Mouse (Mus musculus) forebrain, embryonic 15.5 days (tissue): ENCODE measurements around the gene Gps1. TPM values are rescaled to one million over a fixed set of nuclear protein-coding genes. Genes with fewer than 3 reads are reported as not detected.
"Not testable (repeated sequence)": the region's sequence is repeated elsewhere in the genome, so short reads cannot be mapped to it uniquely, and the experiment has no call there.

ENCODE experiments used
- ATAC-seq: fragments of 200-750 bp; cut with Nextera tagmentation; replicated peaks from 2 replicates; pipeline ENCODE4 v1.8.0; 2017; ENCODE audit warnings: mild to moderate bottlenecking, moderate TSS enrichment, moderate library complexity
- H3K27ac ChIP-seq: fragments of 300-500 bp; sonication (generic); replicated peaks from 2 replicates; pipeline ENCODE4 v1.5.1; 2015; ENCODE audit warnings: mild to moderate bottlenecking, inconsistent platforms
- H3K27me3 ChIP-seq: fragments of 300-500 bp; sonication (generic); 2 replicates; pipeline ENCODE4 v1.6.1; 2015; ENCODE audit warnings: inconsistent platforms
- H3K36me3 ChIP-seq: fragments of 300-500 bp; sonication (generic); 2 replicates; pipeline ENCODE4 v1.6.1; 2015; ENCODE audit warnings: mild to moderate bottlenecking, inconsistent platforms
- H3K4me1 ChIP-seq: fragments of 300-500 bp; sonication (generic); 2 replicates; pipeline ENCODE4 v1.6.1; 2015; ENCODE audit warnings: inconsistent platforms
- H3K4me2 ChIP-seq: fragments of 300-500 bp; sonication (generic); replicated peaks from 2 replicates; pipeline ENCODE4 v1.6.1; 2015; ENCODE audit warnings: mild to moderate bottlenecking, inconsistent platforms
- H3K4me3 ChIP-seq: fragments of 300-500 bp; sonication (generic); 2 replicates; pipeline ENCODE4 v1.5.1; 2015; ENCODE audit warnings: mild to moderate bottlenecking, inconsistent platforms
- H3K9ac ChIP-seq: fragments of 300-500 bp; sonication (generic); replicated peaks from 2 replicates; pipeline ENCODE4 v1.6.1; 2015; ENCODE audit warnings: mild to moderate bottlenecking, inconsistent platforms
- H3K9me3 ChIP-seq: fragments of 300-500 bp; sonication (generic); 2 replicates; pipeline ENCODE4 v1.6.1; 2016; ENCODE audit warnings: inconsistent platforms
- WGBS: fragments of 180-500 bp; shearing (Covaris S2); methylation state at CpG from one replicate; pipeline ENCODE4 v1.1.7; 2015; ENCODE audit warnings: mixed read lengths; 5-methylcytosine and 5-hydroxymethylcytosine counted together
- polyA plus RNA-seq: library from polyadenylated mRNA; unstranded; fragments of >200 nt; fragmentation: Nextera tagmentation; extraction: Ambion mirVana; gene quantifications from 2 replicates; pipeline ENCODE4 v1.2.1, GENCODE M21; 2015

Gene Gps1
- polyA plus RNA-seq, 1 experiment from 2014 or later: 287 TPM

- H3K4me3 ChIP-seq: peak overlapping the region; percentile 79
- H3K9me3 ChIP-seq: no peaks in the 10 kb centered on the region
- peaks cover 14% of the 10 kb centered on the region for H3K36me3 ChIP-seq
- no peaks in the 10 kb centered on the region for H3K27me3 ChIP-seq
- H3K4me1 ChIP-seq: peaks cover 42% of the 10 kb centered on the region
- H3K4me2 ChIP-seq: peak overlapping the region; percentile 94
- peak overlapping the region; percentile 83 for H3K9ac ChIP-seq
- peak overlapping the region; percentile 99 for H3K27ac ChIP-seq
- ATAC-seq: no peak
- 45% methylated on average over 4 of the region's 4 CpGs for WGBS
Measured at GRCm38 (mm10) chr11:120825289-120825863, 41.3 kb downstream of the Gps1 start.

DNA sequence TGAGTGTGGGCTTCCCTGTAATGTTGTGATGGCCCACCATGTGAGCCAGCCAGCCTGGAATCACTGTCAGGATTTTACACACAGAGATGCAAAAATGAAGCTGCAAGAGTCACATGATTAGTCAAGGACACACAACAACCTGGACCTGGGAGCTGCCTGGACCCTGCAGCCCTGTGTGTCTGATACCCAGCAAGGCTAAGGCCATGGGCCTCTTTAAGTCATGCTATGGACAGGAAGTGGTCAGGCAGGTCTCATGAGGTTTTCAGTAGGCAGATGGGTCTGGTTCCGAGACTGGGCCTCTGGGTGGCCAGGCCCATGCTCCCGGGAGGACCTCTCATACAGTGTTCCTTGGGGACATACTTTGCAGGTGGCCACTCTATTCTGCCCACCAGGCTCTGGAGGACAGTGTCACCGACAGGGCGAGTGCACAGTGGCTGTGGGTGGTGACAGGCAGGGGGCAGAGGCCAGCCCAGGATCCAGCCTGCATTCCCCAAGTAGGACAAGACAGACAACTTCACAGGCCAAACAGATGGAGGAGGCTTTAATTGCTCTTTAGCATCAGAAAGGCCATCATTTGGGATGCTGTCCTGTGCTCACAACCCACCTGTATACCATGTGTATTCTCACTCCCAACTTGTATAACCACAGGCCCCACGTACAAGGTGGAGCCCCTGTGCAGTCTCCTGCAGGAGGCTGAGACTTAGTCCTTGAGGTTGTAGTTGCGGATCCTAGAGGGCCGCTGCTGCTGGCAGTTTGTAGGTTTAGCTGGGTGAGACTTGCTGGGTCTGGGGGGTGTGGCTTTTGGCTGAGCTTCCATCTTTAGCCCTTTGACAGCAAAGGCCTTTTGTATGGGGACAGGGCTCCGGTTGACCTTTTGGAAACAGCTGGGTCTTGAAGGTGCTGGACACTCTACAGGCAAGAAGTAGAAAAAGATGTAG lies 42.2 kb downstream of the Gps1 start:
- H3K36me3 ChIP-seq: peaks cover 8% of the 10 kb centered on the region; the same call in 1 of the 2 replicates
- WGBS: 85% methylated on average over 8 of the region's 8 CpGs
- H3K4me1 ChIP-seq: peaks cover 35% of the 10 kb centered on the region
- H3K4me2 ChIP-seq: no peak overlapping the region
- H3K27me3 ChIP-seq: no peaks in the 10 kb centered on the region
- no peak for ATAC-seq
- H3K9ac ChIP-seq: no peak overlapping the region
- H3K9me3 ChIP-seq: no peaks in the 10 kb centered on the region
- H3K27ac ChIP-seq: peak overlapping the region; percentile 99
- no peak overlapping the region for H3K4me3 ChIP-seq

DNA sequence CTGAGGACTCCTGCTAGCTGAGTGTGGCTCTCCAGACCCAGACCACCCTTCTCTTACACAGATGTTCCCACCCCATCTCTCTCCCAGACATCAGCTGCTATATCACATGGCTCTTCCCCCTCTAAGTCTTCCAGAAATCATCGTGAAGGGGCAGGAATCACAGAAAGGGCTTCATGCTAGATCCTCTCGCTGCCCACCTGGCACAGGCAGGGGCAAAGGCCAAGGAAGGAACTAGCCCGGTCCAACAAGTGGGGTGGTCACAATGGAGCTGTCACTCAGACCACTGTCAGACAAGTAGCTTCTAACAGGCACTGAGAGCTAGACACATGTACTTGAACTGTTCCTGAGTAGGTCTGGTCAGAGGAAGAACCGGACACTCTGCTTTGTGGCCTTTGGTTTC lies 44.3 kb downstream of the Gps1 start:
- ATAC-seq: no peak
- Histone ChIP-seq H3K36me3 (no peaks in the 10 kb centered on the region; the same call in 1 of the 2 replicates), H3K4me3 (no peak overlapping the region), H3K4me2 (no peak overlapping the region), H3K9me3 (no peaks in the 10 kb centered on the region), H3K27me3 (no peaks in the 10 kb centered on the region), H3K27ac (no peak overlapping the region), H3K9ac (no peak overlapping the region), H3K4me1 (peaks cover 15% of the 10 kb centered on the region)
- 71% methylated on average over 4 of the region's 4 CpGs for WGBS

DNA sequence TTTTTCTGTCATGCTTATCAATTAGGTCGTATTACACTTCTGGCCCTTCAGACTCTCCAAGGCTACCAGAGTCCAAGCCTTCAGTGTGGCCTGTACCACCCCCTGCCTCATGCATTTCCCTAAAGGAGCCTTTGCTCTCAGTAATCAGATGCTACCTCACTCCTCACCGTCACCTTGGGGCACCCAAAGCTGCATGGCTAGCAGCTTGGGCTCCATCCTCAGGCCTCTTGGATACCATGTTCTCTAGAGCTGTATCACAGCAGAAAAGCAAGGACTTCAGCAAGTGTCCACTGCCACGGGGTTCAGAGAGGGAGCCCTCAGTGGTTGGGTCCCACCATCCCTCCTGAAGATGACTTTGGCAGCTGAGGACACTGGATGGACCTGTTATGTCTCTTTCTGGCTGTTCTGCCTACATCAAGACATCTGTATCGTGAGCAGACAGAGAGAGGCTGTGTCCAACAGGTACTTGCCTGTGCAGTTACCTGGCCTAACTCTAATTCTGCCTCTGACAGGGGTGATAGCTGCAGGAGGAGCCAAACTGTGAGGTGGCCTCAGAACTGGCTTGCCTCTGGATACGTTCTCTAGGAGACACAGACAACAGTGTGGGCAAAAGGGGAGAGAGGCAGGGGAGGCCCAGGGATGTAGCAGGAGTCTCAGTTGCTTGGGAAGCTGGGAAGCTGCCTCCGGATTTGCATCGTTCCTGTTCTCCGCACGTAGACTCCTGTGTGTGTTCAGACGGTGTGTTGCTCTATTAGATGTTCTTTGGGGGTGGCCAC lies 45.9 kb downstream of the Gps1 start:
- no peak overlapping the region for H3K9ac ChIP-seq
- peaks cover 26% of the 10 kb centered on the region for H3K4me1 ChIP-seq
- 89% methylated on average over 10 of the region's 10 CpGs for WGBS
- no peak overlapping the region for H3K4me2 ChIP-seq
- H3K9me3 ChIP-seq: no peaks in the 10 kb centered on the region
- no peaks in the 10 kb centered on the region for H3K27me3 ChIP-seq
- H3K27ac ChIP-seq: no peak overlapping the region
- ATAC-seq: no peak
- no peaks in the 10 kb centered on the region; the same call in 1 of the 2 replicates for H3K36me3 ChIP-seq
- no peak overlapping the region for H3K4me3 ChIP-seq

GRCm38 (mm10) chr11:120830686-120831085 lies 46.6 kb downstream of the Gps1 start:
- Histone ChIP-seq H3K27ac (no peak overlapping the region), H3K4me3 (no peak overlapping the region), H3K9me3 (no peaks in the 10 kb centered on the region), H3K27me3 (no peaks in the 10 kb centered on the region), H3K9ac (no peak overlapping the region), H3K4me1 (peaks cover 19% of the 10 kb centered on the region), H3K36me3 (no peaks in the 10 kb centered on the region; the same call in 1 of the 2 replicates), H3K4me2 (no peak overlapping the region)
- 91% methylated on average over 12 of the region's 12 CpGs for WGBS
- no peak for ATAC-seq

- Histone ChIP-seq H3K9ac (no peak overlapping the region), H3K4me2 (no peak overlapping the region), H3K27me3 (no peaks in the 10 kb centered on the region), H3K36me3 (no peaks in the 10 kb centered on the region), H3K4me1 (peaks cover 13% of the 10 kb centered on the region), H3K4me3 (no peak overlapping the region), H3K9me3 (no peaks in the 10 kb centered on the region), H3K27ac (no peak overlapping the region)
- 58% methylated on average over 3 of the region's 3 CpGs for WGBS
- no peak for ATAC-seq
Measured at GRCm38 (mm10) chr11:120831659-120832440, 47.8 kb downstream of the Gps1 start.

DNA sequence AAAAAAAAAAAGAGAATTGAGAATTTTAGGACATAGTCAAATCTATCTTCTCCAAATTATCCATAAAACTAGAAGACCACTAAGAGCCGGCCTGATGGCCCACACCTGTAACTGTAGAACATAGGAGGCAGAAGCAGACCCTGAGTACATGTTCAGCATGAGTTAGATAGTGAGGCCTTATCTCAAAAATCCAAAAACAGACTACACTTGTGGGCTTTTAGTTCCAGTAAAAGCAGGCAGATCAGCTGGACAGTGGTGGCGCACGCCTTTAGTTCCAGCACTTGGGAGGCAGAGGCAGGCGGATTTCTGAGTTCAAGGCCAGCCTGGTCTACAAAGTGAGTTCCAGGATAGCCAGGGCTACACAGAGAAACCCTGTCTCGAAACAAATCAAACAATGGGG lies 48.9 kb downstream of the Gps1 start:
- not testable (repeated sequence) for H3K4me3 ChIP-seq, H3K9me3 ChIP-seq, H3K27me3 ChIP-seq, H3K4me2 ChIP-seq, ATAC-seq, H3K36me3 ChIP-seq, H3K9ac ChIP-seq
- WGBS: 86% methylated on average over 5 of the region's 5 CpGs
- Histone ChIP-seq H3K4me1 (peaks cover 13% of the 10 kb centered on the region), H3K27ac (peak overlapping the region; percentile 71)

DNA sequence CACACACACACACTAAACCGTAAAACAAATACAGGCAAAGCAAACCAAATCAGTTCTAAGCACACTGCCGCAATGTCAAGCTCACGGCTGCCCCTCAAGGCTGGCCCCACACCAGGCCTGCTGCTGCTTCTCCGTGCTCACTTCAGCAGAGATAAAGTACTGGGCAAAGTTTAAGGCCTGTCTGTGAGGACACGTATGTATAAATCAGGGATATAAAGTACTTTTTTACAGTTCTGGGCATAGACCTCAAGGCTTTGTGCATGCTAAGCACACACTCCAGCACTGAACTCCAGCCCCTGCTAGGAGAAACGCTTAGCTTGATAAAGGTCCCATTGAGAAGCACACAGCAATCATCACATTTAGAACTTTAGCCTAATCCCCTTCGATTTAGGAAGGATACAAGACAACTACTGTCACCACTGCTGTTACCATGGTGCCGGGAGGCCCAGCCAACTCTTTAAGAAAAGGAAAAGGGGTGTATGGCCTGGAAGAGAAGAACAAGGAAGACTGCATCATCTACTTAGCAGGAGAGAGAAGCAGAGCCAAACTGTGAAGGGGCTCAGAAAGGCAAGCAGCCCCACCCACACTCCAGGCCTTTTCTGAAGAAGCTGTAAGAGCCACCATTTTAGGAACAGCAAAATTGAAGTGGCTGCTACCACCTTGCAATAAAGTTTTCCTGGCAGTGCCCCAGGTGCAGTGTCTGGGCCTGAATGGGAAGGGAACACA lies 49.6 kb downstream of the Gps1 start:
- 13% methylated on average over 8 of the region's 8 CpGs for WGBS

More for the DNA sequence above, 49.6 kb downstream of the Gps1 start:
- H3K4me1 ChIP-seq: peaks cover 13% of the 10 kb centered on the region
- peak overlapping the region; percentile 71 for H3K27ac ChIP-seq
- no peak overlapping the region for H3K9ac ChIP-seq
- peak; percentile 68 for ATAC-seq
- no peak overlapping the region for H3K4me3 ChIP-seq
- H3K36me3 ChIP-seq: no peaks in the 10 kb centered on the region
- H3K4me2 ChIP-seq: no peak overlapping the region
- H3K9me3 ChIP-seq: no peaks in the 10 kb centered on the region
- H3K27me3 ChIP-seq: no peaks in the 10 kb centered on the region

Other genes with a start within 250 kb of the Gps1 start
- 242 and 245 TPM in 2 replicates for gene Mcrip1, start 234.5 kb upstream of the Gps1 start, polyA plus RNA-seq
- 0.23 TPM in 1 of 2 replicates, not detected in the other for gene Ppp1r27, start 233.1 kb upstream of the Gps1 start, polyA plus RNA-seq
- 234 and 239 TPM in 2 replicates for gene P4hb, start 211.0 kb upstream of the Gps1 start, polyA plus RNA-seq
- gene Arhgdia, start 202.6 kb upstream of the Gps1 start, polyA plus RNA-seq: 464 TPM in 2 replicates
- gene Alyref, start 185.9 kb upstream of the Gps1 start, polyA plus RNA-seq: 372 and 388 TPM in 2 replicates
- gene Anapc11, start 185.9 kb upstream of the Gps1 start, polyA plus RNA-seq: 199 and 205 TPM in 2 replicates
- gene Npb, start 175.8 kb upstream of the Gps1 start, polyA plus RNA-seq: 0.51 and 0.65 TPM in 2 replicates
- gene Pcyt2, start 166.3 kb upstream of the Gps1 start, polyA plus RNA-seq: 167 and 174 TPM in 2 replicates
- 51.4 and 53.1 TPM in 2 replicates for gene Sirt7, start 159.0 kb upstream of the Gps1 start, polyA plus RNA-seq
- 42.1 and 44.1 TPM in 2 replicates for gene Mafg, start 150.7 kb upstream of the Gps1 start, polyA plus RNA-seq
- gene Pycr1, start 140.5 kb upstream of the Gps1 start, polyA plus RNA-seq: 30.9 and 35.3 TPM in 2 replicates
- gene Myadml2, start 136.1 kb upstream of the Gps1 start, polyA plus RNA-seq: 0.47 TPM in 1 of 2 replicates, not detected in the other
- 0.46 and 1.1 TPM in 2 replicates for gene Notum, start 123.1 kb upstream of the Gps1 start, polyA plus RNA-seq
- 144 and 154 TPM in 2 replicates for gene Aspscr1, start 111.3 kb upstream of the Gps1 start, polyA plus RNA-seq
- gene Cenpx, start 70.5 kb upstream of the Gps1 start, polyA plus RNA-seq: 97.9 and 103 TPM in 2 replicates
- gene Lrrc45, start 70.3 kb upstream of the Gps1 start, polyA plus RNA-seq: 94.1 and 94.8 TPM in 2 replicates
- gene Rac3, start 62.8 kb upstream of the Gps1 start, polyA plus RNA-seq: 245 and 251 TPM in 2 replicates
- gene Dcxr, start 57.0 kb upstream of the Gps1 start, polyA plus RNA-seq: 9.0 and 9.3 TPM in 2 replicates
- gene Cbr2, start 52.2 kb upstream of the Gps1 start, polyA plus RNA-seq: 0.64 and 0.69 TPM in 2 replicates
- gene Hmga1b, start 21.5 kb upstream of the Gps1 start, polyA plus RNA-seq: 1.8 and 2.4 TPM in 2 replicates
- gene Rfng, start 65 bp upstream of the Gps1 start, polyA plus RNA-seq: 88.5 and 94.5 TPM in 2 replicates
- gene Dus1l, start 12.1 kb downstream of the Gps1 start, polyA plus RNA-seq: 50.0 and 50.1 TPM in 2 replicates
- 78.3 and 80.6 TPM in 2 replicates for gene Fasn, start 40.3 kb downstream of the Gps1 start, polyA plus RNA-seq
- 6.7 and 7.0 TPM in 2 replicates for gene Ccdc57, start 148.6 kb downstream of the Gps1 start, polyA plus RNA-seq
- gene Slc16a3, start 164.2 kb downstream of the Gps1 start, polyA plus RNA-seq: 9.1 and 9.6 TPM in 2 replicates
- 145 and 157 TPM in 2 replicates for gene Csnk1d, start 207.1 kb downstream of the Gps1 start, polyA plus RNA-seq